Mouse (Mus musculus) kidney, adult 2 months (tissue): ENCODE data around the gene Ncaph2.

Experiments
- CTCF ChIP-seq: fragments of 200-500 bp; conservative IDR thresholded peaks from 2 replicates; pipeline ENCODE4 v1.5.1; 2011; ENCODE audit warnings: low read depth, mild to moderate bottlenecking, control low read depth, low read length, moderate library complexity, mixed read lengths; ENCODE audit not compliant: insufficient read depth, insufficient read length
- POLR2A ChIP-seq: fragments of 200-500 bp; IDR thresholded peaks from one replicate; pipeline ENCODE4 v1.6.1; 2011; ENCODE audit warnings: low read depth, low read length, control low read depth

DNA sequence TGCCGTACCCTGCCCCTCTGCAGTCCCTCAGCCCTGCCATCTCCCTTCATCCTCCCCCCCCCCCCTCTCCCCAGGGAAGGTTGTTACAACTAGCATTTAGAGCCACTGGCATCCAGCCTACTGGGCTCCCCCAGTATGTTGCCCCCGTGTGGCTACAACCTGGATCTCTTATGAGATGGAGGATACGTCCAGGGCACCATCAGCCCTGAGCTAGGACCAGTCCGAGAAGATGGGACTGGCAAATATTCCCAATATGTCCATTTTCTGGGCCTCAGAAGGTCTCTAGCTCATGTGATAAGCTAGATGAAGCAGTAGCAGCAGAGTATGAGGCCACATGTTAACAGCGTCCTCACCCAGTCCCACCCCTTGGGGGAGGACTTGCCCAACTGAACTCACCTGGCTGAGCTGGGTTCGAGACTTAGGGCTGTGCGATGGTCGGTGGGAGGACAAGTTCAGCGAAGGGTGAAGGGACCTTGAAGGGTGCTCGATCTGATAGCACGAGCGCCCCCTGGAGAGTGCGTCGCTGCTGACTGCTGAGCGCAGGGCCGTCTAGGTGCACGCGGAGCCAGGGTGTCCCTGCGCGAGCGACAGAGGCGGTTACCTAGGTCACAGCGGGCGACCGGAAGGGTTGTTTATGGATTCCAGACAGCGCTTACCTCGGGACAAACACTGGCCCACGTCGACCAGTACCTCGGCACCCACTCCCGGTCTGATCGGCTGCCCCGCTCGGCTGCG is 17.7 kb downstream of the Ncaph2 start:
- no peak for TF ChIP-seq POLR2A
- TF ChIP-seq CTCF: peak; percentile 72
